Mouse (Mus musculus) cortical plate, adult 2 months (tissue): Measurements from ENCODE around the gene Irf2.

Experiments
- CTCF ChIP-seq: fragments of 200-500 bp; IDR thresholded peaks from 2 replicates; pipeline ENCODE4 v1.5.1; 2011; ENCODE audit warnings: mild to moderate bottlenecking, control low read depth, low read length; ENCODE audit not compliant: insufficient read depth; ENCODE audit errors: extremely low read depth
- POLR2A ChIP-seq: fragments of 200-500 bp; IDR thresholded peaks from 2 replicates; pipeline ENCODE4 v1.6.1; 2011; ENCODE audit warnings: mild to moderate bottlenecking, low read length, control low read depth; ENCODE audit not compliant: insufficient read depth; ENCODE audit errors: extremely low read depth

DNA sequence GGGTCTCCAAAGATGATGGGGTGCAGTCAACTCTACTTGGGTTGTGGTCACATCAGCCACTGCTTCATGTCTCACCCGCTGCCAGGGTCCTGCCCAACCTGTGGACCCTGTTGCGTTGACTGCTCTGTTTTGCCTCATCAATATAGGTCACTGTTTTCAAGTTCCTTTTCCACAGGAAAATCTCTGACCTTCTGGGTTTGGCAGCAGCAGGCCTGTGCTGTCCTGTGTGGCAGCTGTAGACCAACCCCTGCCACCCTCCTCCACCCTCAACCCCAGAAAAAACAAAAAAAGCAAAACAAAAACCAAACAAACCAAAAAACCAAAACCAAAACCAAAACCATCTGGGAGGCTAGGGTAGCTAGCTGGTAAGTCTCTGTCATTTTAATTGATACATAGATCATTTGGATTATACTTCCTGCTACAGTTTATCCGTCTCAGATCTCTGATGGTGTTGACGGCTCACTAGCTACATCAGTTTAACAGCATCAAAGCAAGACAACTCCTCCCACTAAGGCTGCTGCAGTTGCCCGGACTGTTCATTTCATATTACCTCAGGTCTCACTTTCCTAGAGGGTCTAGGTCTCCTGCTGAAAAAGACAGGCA is 16.3 kb downstream of the Irf2 start:
- TF ChIP-seq POLR2A = no peak
- no peak for TF ChIP-seq CTCF
